Mouse (Mus musculus) kidney, adult 2 months (tissue): ENCODE results near the gene Tesc. TPM values are rescaled to one million over a fixed set of nuclear protein-coding genes. Genes with fewer than 3 reads are reported as not detected.

ENCODE experiments used
- DNase-seq: peaks from one replicate; pipeline ENCODE4 v3.0.0; 2021
- H3K27ac ChIP-seq: fragments of 200-500 bp; 2 replicates; pipeline ENCODE4 v1.5.1; 2012; ENCODE audit warnings: low read depth, low read length, control low read depth, inconsistent platforms; ENCODE audit not compliant: insufficient read depth
- H3K27me3 ChIP-seq: fragments of 200-500 bp; replicated peaks from 2 replicates; pipeline ENCODE4 v1.6.1; 2012; ENCODE audit warnings: mild to moderate bottlenecking, moderate library complexity, low read length, inconsistent platforms; ENCODE audit not compliant: control insufficient read depth, insufficient read depth
- H3K36me3 ChIP-seq: fragments of 200-500 bp; 2 replicates; pipeline ENCODE4 v1.6.1; 2012; ENCODE audit warnings: mild to moderate bottlenecking, moderate library complexity, low read length, inconsistent platforms; ENCODE audit not compliant: control insufficient read depth, insufficient read depth
- H3K4me1 ChIP-seq: fragments of 200-500 bp; 2 replicates; pipeline ENCODE4 v1.6.1; 2011; ENCODE audit warnings: low read length; ENCODE audit not compliant: control insufficient read depth, insufficient read depth
- H3K4me3 ChIP-seq: fragments of 200-500 bp; 2 replicates; pipeline ENCODE4 v1.5.1; 2011; ENCODE audit warnings: mild to moderate bottlenecking, low read depth, low read length, control low read depth; ENCODE audit not compliant: insufficient read depth
- CTCF ChIP-seq: fragments of 200-500 bp; conservative IDR thresholded peaks from 2 replicates; pipeline ENCODE4 v1.5.1; 2011; ENCODE audit warnings: low read depth, mild to moderate bottlenecking, control low read depth, low read length, moderate library complexity, mixed read lengths; ENCODE audit not compliant: insufficient read depth, insufficient read length
- POLR2A ChIP-seq: fragments of 200-500 bp; IDR thresholded peaks from one replicate; pipeline ENCODE4 v1.6.1; 2011; ENCODE audit warnings: low read depth, low read length, control low read depth
- WGBS: fragments of 180-500 bp; shearing (Covaris S2); methylation state at CpG from one replicate; pipeline ENCODE4 v1.1.7; 2018; 5-methylcytosine and 5-hydroxymethylcytosine counted together
- polyA plus RNA-seq: library from polyadenylated mRNA; depleted of rRNA; stranded (reverse); fragments of >200 nt; gene quantifications from 2 replicates; pipeline ENCODE4 v1.2.3, GENCODE M21; 2012

Tesc gene
- polyA plus RNA-seq, 1 experiment = 33.3 TPM

GRCm38 (mm10) chr5:118069315-118069714, 41.8 kb downstream of the Tesc start:
- DNase-seq = peak; percentile 82
- H3K4me1 ChIP-seq = peaks cover 21% of the 10 kb centered on the region; the same call in 1 of the 2 replicates
- no peak overlapping the region for H3K27ac ChIP-seq
- TF ChIP-seq POLR2A (no peak), CTCF (peak; percentile 96; the same call in 1 of the 2 replicates)
- 42% methylated on average over 9 of the region's 9 CpGs for WGBS
- H3K36me3 ChIP-seq = no peaks in the 10 kb centered on the region
- H3K27me3 ChIP-seq = no peaks in the 10 kb centered on the region
- no peak overlapping the region for H3K4me3 ChIP-seq

DNA sequence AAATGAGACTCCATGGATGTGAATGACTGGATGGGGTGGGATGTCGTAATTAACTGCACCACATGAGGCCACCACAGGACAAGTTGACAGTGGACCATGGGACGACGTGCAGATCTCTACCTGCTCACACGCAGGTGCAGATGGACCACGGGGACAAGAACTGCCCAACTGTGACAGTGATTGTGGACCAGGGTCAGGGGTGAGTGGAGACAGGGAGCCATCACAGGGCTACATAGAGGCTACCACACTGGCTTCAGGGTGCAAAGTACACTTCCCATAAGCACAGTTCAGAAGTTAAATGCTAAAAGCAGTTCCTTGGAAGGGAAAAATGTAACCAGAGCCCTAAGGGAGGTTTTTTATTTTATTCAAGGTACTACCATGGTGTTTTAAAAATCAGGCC, 44.2 kb downstream of the Tesc start:
- Histone ChIP-seq H3K4me1 (peaks cover 4% of the 10 kb centered on the region; the same call in 1 of the 2 replicates), H3K27ac (no peak overlapping the region), H3K27me3 (no peaks in the 10 kb centered on the region), H3K4me3 (no peak overlapping the region), H3K36me3 (no peaks in the 10 kb centered on the region)
- peak; percentile 74 for DNase-seq
- 44% methylated on average over 5 of the region's 5 CpGs for WGBS
- no peak for TF ChIP-seq POLR2A
- no peak for TF ChIP-seq CTCF

DNA sequence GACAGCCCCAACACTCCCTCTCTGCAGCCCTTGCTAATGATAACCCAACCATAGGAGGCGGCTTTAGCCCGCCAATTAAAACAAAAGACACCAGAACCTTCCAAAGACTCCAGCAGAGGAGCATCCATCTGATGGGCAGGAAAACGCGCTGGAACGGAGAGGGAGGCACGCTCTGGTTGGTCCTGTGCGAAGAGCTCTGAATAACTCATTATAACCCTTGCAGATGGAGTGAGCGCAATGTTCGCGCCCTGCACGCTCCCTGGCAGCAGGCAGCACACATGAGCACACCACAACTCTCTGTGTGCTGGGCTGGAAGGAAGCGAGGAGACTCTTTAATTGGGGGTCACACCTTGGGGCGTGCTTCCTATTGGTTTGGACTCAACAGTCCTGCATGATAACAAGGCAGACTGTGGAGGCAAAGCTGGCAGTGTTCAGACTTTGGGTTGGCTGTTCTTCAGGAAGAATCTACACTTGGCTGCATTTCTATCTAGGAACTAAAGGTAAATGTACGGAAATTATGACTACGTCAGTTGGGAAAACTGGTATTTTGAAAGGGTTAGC, 45.8 kb downstream of the Tesc start:
- Histone ChIP-seq H3K4me1 (peaks cover 4% of the 10 kb centered on the region; the same call in 1 of the 2 replicates), H3K36me3 (0 out of 2 replicates have a peak, but pooled peaks cover 3% of the 10 kb centered on the region), H3K4me3 (no peak overlapping the region), H3K27me3 (no peaks in the 10 kb centered on the region), H3K27ac (no peak overlapping the region)
- no peak for DNase-seq
- TF ChIP-seq POLR2A (no peak), CTCF (no peak)
- WGBS = 92% methylated on average over 15 of the region's 15 CpGs

DNA sequence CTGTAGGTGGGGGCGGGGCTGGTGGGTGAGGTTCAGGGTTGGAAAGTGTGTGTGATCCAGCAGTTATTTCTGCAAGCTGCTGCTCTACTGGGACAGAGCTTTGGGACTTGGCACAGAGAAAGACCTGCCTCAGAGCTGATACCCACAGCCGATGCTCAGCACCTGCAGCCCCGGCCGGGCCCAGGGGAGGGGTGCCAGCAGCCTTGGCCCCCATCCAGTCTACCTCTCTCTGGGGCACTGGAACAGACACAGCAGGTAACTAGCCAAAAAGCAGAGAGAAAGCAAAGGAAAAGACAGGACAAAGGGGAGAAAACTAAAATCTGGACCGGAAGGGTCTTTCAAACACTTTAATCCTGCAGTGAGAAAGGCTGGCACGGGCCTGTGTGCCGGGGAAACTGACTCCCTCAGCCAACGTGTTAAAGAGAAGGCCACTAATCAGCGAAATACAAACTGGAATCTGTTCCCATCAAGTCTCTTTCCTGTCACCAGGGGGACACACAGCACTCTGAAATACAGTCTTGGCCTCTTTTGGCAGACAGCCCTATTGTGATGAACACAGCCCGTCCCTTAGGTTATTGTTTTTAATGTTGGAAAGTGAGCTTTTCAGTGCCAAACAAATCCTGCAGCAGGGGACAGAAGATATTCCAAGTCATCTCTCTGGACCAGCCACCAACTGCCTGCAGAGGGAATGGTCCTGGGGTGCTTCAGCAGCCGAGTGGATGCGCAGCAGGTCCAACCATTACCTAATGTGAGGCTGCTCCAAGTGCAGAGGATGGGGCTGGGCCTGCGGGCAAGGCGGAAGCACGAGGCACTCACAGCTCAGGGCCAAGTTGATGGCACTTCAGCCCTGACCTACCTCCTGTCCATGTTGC, 49.4 kb downstream of the Tesc start:
- Histone ChIP-seq H3K27ac (no peak overlapping the region), H3K36me3 (0 out of 2 replicates have a peak, but pooled peaks cover 3% of the 10 kb centered on the region), H3K4me3 (no peak overlapping the region), H3K4me1 (peaks cover 4% of the 10 kb centered on the region; the same call in 1 of the 2 replicates), H3K27me3 (no peaks in the 10 kb centered on the region)
- DNase-seq = no peak
- 84% methylated on average over 15 of the region's 15 CpGs for WGBS
- TF ChIP-seq CTCF = no peak
- TF ChIP-seq POLR2A = no peak

DNA sequence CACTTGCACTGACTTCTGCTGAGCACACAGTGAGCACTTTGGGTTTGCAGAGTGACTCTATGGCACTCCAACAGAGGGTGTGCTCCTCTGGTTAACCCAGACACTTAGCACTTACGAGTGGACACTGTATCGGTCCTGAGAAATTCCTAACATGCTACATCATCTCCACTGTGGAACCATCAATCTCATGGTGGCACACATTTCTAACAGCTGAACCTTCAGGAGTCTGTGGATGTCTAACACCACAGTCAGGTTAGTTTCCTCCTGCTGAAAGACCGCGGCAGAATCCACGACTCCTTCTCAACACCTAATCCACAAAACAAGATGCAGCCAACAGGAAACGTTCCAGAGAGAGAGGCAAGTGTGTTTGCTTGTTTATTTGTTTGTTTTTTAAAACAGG, 51.0 kb downstream of the Tesc start:
- TF ChIP-seq CTCF = no peak
- no peak for TF ChIP-seq POLR2A
- 82% methylated on average over 6 of the region's 6 CpGs for WGBS
- no peaks in the 10 kb centered on the region for H3K4me1 ChIP-seq
- 0 out of 2 replicates have a peak, but pooled peaks cover 3% of the 10 kb centered on the region for H3K36me3 ChIP-seq
- no peak overlapping the region for H3K27ac ChIP-seq
- H3K4me3 ChIP-seq = no peak overlapping the region
- no peaks in the 10 kb centered on the region for H3K27me3 ChIP-seq
- DNase-seq = no peak

DNA sequence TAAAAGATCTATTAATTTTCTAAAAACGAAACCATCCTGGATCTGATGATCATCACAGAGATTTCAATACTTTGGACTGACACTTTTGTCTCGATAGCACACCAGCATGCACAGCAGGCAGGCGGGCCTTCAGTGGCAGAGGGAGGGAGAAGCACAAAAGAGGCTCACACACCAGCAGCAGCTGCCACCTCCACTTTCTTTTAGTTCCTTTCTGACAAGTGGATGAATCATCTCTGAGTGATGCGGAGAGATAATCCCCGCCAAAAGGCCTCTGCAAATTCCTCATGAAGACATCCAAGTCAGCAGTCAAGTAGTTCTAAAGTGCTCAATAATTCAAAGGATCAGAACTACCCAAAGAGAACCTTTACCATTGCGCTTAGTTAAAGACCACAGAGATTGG, 51.8 kb downstream of the Tesc start:
- DNase-seq = no peak
- TF ChIP-seq POLR2A (no peak), CTCF (no peak)
- no peaks in the 10 kb centered on the region for H3K4me1 ChIP-seq
- no peak overlapping the region for H3K4me3 ChIP-seq
- WGBS = 90% methylated on average over 6 of the region's 6 CpGs
- 0 out of 2 replicates have a peak, but pooled peaks cover 3% of the 10 kb centered on the region for H3K36me3 ChIP-seq
- no peak overlapping the region for H3K27ac ChIP-seq
- H3K27me3 ChIP-seq = no peaks in the 10 kb centered on the region

GRCm38 (mm10) chr5:118079839-118080250, 52.3 kb downstream of the Tesc start:
- H3K27ac ChIP-seq = no peak overlapping the region
- no peak for TF ChIP-seq CTCF
- DNase-seq = no peak
- no peak overlapping the region for H3K4me3 ChIP-seq
- H3K36me3 ChIP-seq = 0 out of 2 replicates have a peak, but pooled peaks cover 3% of the 10 kb centered on the region
- H3K4me1 ChIP-seq = no peaks in the 10 kb centered on the region
- WGBS = 56% methylated on average over 11 of the region's 11 CpGs
- H3K27me3 ChIP-seq = no peaks in the 10 kb centered on the region
